Mouse (Mus musculus): Measurements from ENCODE around the gene Alcam. TPM values are rescaled to one million over a fixed set of nuclear protein-coding genes. Genes with fewer than 3 reads are reported as not detected.

The Alcam gene
- total RNA-seq, 2 experiments from 2014 or later = 0.41 to 0.97 TPM

GRCm38 (mm10) chr16:52443055-52443454 is 10.8 kb downstream of the Alcam start:
- no peak for DNase-seq (ENCODE audit: low spot score)

GRCm38 (mm10) chr16:52439600-52439999 is 14.3 kb downstream of the Alcam start:
- DNase-seq (ENCODE audit: low spot score) = no peak

GRCm38 (mm10) chr16:52439007-52439406 is 14.9 kb downstream of the Alcam start:
- DNase-seq (ENCODE audit: low spot score) = no peak

GRCm38 (mm10) chr16:52438216-52438904 is 15.5 kb downstream of the Alcam start:
- DNase-seq (ENCODE audit: low spot score) = no peak

- DNase-seq (ENCODE audit: low spot score) = no peak
Observed at GRCm38 (mm10) chr16:52433189-52433588, 20.7 kb downstream of the Alcam start.

- DNase-seq (ENCODE audit: low spot score) = no peak
Observed at GRCm38 (mm10) chr16:52432072-52432471, 21.8 kb downstream of the Alcam start.

- DNase-seq (ENCODE audit: low spot score) = no peak
Observed at GRCm38 (mm10) chr16:52431590-52431989, 22.3 kb downstream of the Alcam start.

GRCm38 (mm10) chr16:52430073-52430472 is 23.8 kb downstream of the Alcam start:
- no peak for DNase-seq (ENCODE audit: low spot score)

GRCm38 (mm10) chr16:52429661-52430060 is 24.2 kb downstream of the Alcam start:
- no peak for DNase-seq (ENCODE audit: low spot score)

GRCm38 (mm10) chr16:52428505-52428904 is 25.4 kb downstream of the Alcam start:
- DNase-seq (ENCODE audit: low spot score) = no peak

- DNase-seq (ENCODE audit: low spot score) = no peak
Observed at GRCm38 (mm10) chr16:52418568-52419158, 35.2 kb downstream of the Alcam start.

GRCm38 (mm10) chr16:52417982-52418381 is 35.9 kb downstream of the Alcam start:
- DNase-seq (ENCODE audit: low spot score) = no peak

- DNase-seq (ENCODE audit: low spot score) = no peak
Observed at GRCm38 (mm10) chr16:52417146-52417545, 36.7 kb downstream of the Alcam start.

GRCm38 (mm10) chr16:52413714-52414113 is 40.2 kb downstream of the Alcam start:
- no peak for DNase-seq (ENCODE audit: low spot score)

- DNase-seq (ENCODE audit: low spot score) = no peak
Observed at GRCm38 (mm10) chr16:52406072-52406471, 47.8 kb downstream of the Alcam start.

GRCm38 (mm10) chr16:52405272-52405671 is 48.6 kb downstream of the Alcam start:
- no peak for DNase-seq (ENCODE audit: low spot score)

- DNase-seq (ENCODE audit: low spot score) = no peak
Observed at GRCm38 (mm10) chr16:52399112-52399511, 54.8 kb downstream of the Alcam start.

- no peak for DNase-seq (ENCODE audit: low spot score)
Observed at GRCm38 (mm10) chr16:52386781-52387300, 67.0 kb downstream of the Alcam start.

- no peak for DNase-seq (ENCODE audit: low spot score)
Observed at GRCm38 (mm10) chr16:52383456-52384185, 70.3 kb downstream of the Alcam start.

- DNase-seq (ENCODE audit: low spot score) = no peak
Observed at GRCm38 (mm10) chr16:52378811-52379597, 74.9 kb downstream of the Alcam start.

GRCm38 (mm10) chr16:52376827-52377226 is 77.0 kb downstream of the Alcam start:
- no peak for DNase-seq (ENCODE audit: low spot score)

- DNase-seq (ENCODE audit: low spot score) = no peak
Observed at GRCm38 (mm10) chr16:52371956-52372355, 81.9 kb downstream of the Alcam start.
